Comparison of ENCODE assay signal across 17 mouse cellular contexts in genomic region chr7:29270445-29270844, GRCm38 (mm10). TPM values are rescaled to one million over a fixed set of nuclear protein-coding genes. Genes with fewer than 3 reads are reported as not detected.
DNase-seq lines count a peak whose midpoint lies in the region; ATAC-seq and TF ChIP-seq lines count a peak whose summit lies in the region.
"Had no signal": no experiment of that assay in that cellular context is flagged by ENCODE, and none has a peak within 500 bp of the region (broad histone marks: within the 10 kb centered on the region; RNA-seq: fewer than 3 reads in every experiment).

No protein-coding gene starts in this region.

- peak overlapping the region; percentile 8; the same call in 1 of the 2 replicates for H3K27ac ChIP-seq in heart, embryonic 15.5 days
- peak overlapping the region; percentile 45 for H3K27ac ChIP-seq in stomach, postnatal 0 days (replicated peaks)
- no peak overlapping the region for H3K27ac ChIP-seq in midbrain, embryonic 14.5 days (replicated peaks; ENCODE audit: low read depth, low read length)
- H3K27ac ChIP-seq: forebrain, embryonic 15.5 days; hindbrain, embryonic 13.5 days; hindbrain, postnatal 0 days had no signal

- no peak for ATAC-seq in heart, embryonic 15.5 days (replicated peaks; ENCODE audit: insufficient number of reproducible peaks, insufficient read depth, low FRiP score, low read depth)
- ATAC-seq in granulocyte monocyte progenitor cell, adult 5-6 weeks (replicated peaks; ENCODE audit: poor library complexity, severe bottlenecking): peak; percentile 37
- no peak for ATAC-seq in stomach, postnatal 0 days (ENCODE audit: low FRiP score, low TSS enrichment)
- ATAC-seq in midbrain, embryonic 14.5 days (ENCODE audit: low FRiP score, low TSS enrichment): no peak
- ATAC-seq: forebrain, embryonic 15.5 days; hindbrain, postnatal 0 days had no signal

- TF ChIP-seq CTCF in stomach, postnatal 0 days (IDR thresholded peaks at IDR 0.05; ENCODE audit: low read depth): no peak

- no peak for DNase-seq in heart, postnatal 4 days
- peak; percentile 68 for DNase-seq in A20 (ENCODE audit: low read depth, low spot score)
- DNase-seq in stomach, postnatal 0 days (ENCODE audit: low spot score): no peak
- DNase-seq in midbrain, embryonic 14.5 days: no peak
- DNase-seq: adrenal gland, adult 2 months; adrenal gland, postnatal 25 days; cerebellum, adult 18-20 months; cerebellum, adult 9-11 months; cerebellum, postnatal 36 days; gastrocnemius, postnatal 14 days had no signal

- no peak overlapping the region for H3K4me3 ChIP-seq in heart, embryonic 15.5 days
- H3K4me3 ChIP-seq in stomach, postnatal 0 days (ENCODE audit: low read depth, low read length): no peak overlapping the region
- H3K4me3 ChIP-seq in midbrain, embryonic 14.5 days (replicated peaks; ENCODE audit: low read depth, low read length): no peak overlapping the region
- H3K4me3 ChIP-seq: forebrain, embryonic 15.5 days; heart, embryonic 12.5 days; hindbrain, embryonic 13.5 days had no signal

- 81% methylated on average over 4 of the region's 4 CpGs for WGBS in heart, embryonic 15.5 days
- WGBS in stomach, postnatal 0 days: 72% methylated on average over 4 of the region's 4 CpGs
- WGBS in midbrain, embryonic 14.5 days: 89% methylated on average over 4 of the region's 4 CpGs

- no peak for TF ChIP-seq EP300 in stomach, postnatal 0 days (optimal IDR thresholded peaks at IDR 0.05)

- H3K9me3 ChIP-seq in heart, embryonic 15.5 days (replicated peaks): no peaks in the 10 kb centered on the region
- no peaks in the 10 kb centered on the region for H3K9me3 ChIP-seq in stomach, postnatal 0 days (ENCODE audit: control insufficient read depth, low read length)
- H3K9me3 ChIP-seq in midbrain, embryonic 14.5 days (ENCODE audit: control insufficient read depth, low read length): no peaks in the 10 kb centered on the region
- H3K9me3 ChIP-seq: forebrain, embryonic 15.5 days; heart, embryonic 12.5 days; hindbrain, embryonic 13.5 days had no signal

- H3K4me1 ChIP-seq in heart, embryonic 15.5 days (replicated peaks): peaks cover 35% of the 10 kb centered on the region
- peaks cover 10% of the 10 kb centered on the region for H3K4me1 ChIP-seq in stomach, postnatal 0 days (replicated peaks; ENCODE audit: control insufficient read depth, insufficient read depth)
- no peaks in the 10 kb centered on the region for H3K4me1 ChIP-seq in midbrain, embryonic 14.5 days (ENCODE audit: control insufficient read depth, insufficient read depth, low read length)
- H3K4me1 ChIP-seq: hindbrain, embryonic 13.5 days had no signal

- H3K4me2 ChIP-seq in heart, embryonic 15.5 days: no peak overlapping the region
- H3K4me2 ChIP-seq in stomach, postnatal 0 days (replicated peaks; ENCODE audit: low read depth): no peak overlapping the region
- H3K4me2 ChIP-seq in midbrain, embryonic 14.5 days (ENCODE audit: low read length): no peak overlapping the region
- H3K4me2 ChIP-seq: forebrain, embryonic 15.5 days; heart, embryonic 12.5 days; hindbrain, embryonic 13.5 days had no signal

- H3K36me3 ChIP-seq in heart, embryonic 15.5 days: no peaks in the 10 kb centered on the region
- H3K36me3 ChIP-seq in stomach, postnatal 0 days (ENCODE audit: control insufficient read depth, insufficient read depth, low read length): no peaks in the 10 kb centered on the region
- no peaks in the 10 kb centered on the region for H3K36me3 ChIP-seq in midbrain, embryonic 14.5 days (ENCODE audit: control insufficient read depth, insufficient read depth, low read length)
- H3K36me3 ChIP-seq: forebrain, embryonic 15.5 days; heart, embryonic 12.5 days; hindbrain, embryonic 13.5 days had no signal

- no peak overlapping the region for H3K9ac ChIP-seq in heart, embryonic 15.5 days
- no peak overlapping the region for H3K9ac ChIP-seq in stomach, postnatal 0 days (ENCODE audit: low read length)
- H3K9ac ChIP-seq in midbrain, embryonic 14.5 days (replicated peaks; ENCODE audit: low read length): no peak overlapping the region
- H3K9ac ChIP-seq: forebrain, embryonic 15.5 days; heart, embryonic 12.5 days; hindbrain, embryonic 13.5 days had no signal

- no peaks in the 10 kb centered on the region for H3K27me3 ChIP-seq in heart, embryonic 15.5 days
- H3K27me3 ChIP-seq in stomach, postnatal 0 days (ENCODE audit: control insufficient read depth, insufficient read depth, low read length): no peaks in the 10 kb centered on the region
- no peaks in the 10 kb centered on the region for H3K27me3 ChIP-seq in midbrain, embryonic 14.5 days (ENCODE audit: control insufficient read depth, insufficient read depth, low read length)
- H3K27me3 ChIP-seq: forebrain, embryonic 15.5 days; heart, embryonic 12.5 days; hindbrain, embryonic 13.5 days had no signal

RNA-seq across cellular contexts. Expression of gene Spint2, which starts 11.3 kb away (rescaled TPM):
- 77.9 and 125 TPM in 2 replicates for polyA plus RNA-seq in heart, embryonic 15.5 days (2015; fragmentation: Nextera tagmentation; extraction: Ambion mirVana)
- 10 to 100 TPM; 71.2 to 73.7 TPM for total RNA-seq in heart, postnatal 4 days (2021)
- 45.1 and 55.0 TPM in 2 replicates for total RNA-seq in granulocyte monocyte progenitor cell, adult 5-6 weeks (2014; fragmentation: Nextera tagmentation)
- total RNA-seq in granulocyte monocyte progenitor cell, adult 5-6 weeks (2017): 24.4 and 29.9 TPM in 2 replicates
- 638 and 692 TPM in 2 replicates for polyA plus RNA-seq in stomach, postnatal 0 days (2015; fragmentation: Nextera tagmentation; extraction: Ambion mirVana)
- 52.3 and 66.3 TPM in 2 replicates for polyA plus RNA-seq in midbrain, embryonic 14.5 days (2014; fragmentation: Nextera tagmentation; extraction: Ambion mirVana)

RNA-seq across cellular contexts. Expression of gene Ppp1r14a, which starts 18.7 kb away (rescaled TPM):
- polyA plus RNA-seq in heart, embryonic 15.5 days (2015; fragmentation: Nextera tagmentation; extraction: Ambion mirVana): 17.0 and 20.8 TPM in 2 replicates
- total RNA-seq in heart, postnatal 4 days (2021): 10 to 100 TPM; 22.8 to 24.7 TPM
- not detected in 2 replicates for total RNA-seq in granulocyte monocyte progenitor cell, adult 5-6 weeks (2014; fragmentation: Nextera tagmentation)
- total RNA-seq in granulocyte monocyte progenitor cell, adult 5-6 weeks (2017): not detected in 2 replicates
- polyA plus RNA-seq in stomach, postnatal 0 days (2015; fragmentation: Nextera tagmentation; extraction: Ambion mirVana): 53.3 and 64.8 TPM in 2 replicates
- 0.94 and 3.9 TPM in 2 replicates for polyA plus RNA-seq in midbrain, embryonic 14.5 days (2014; fragmentation: Nextera tagmentation; extraction: Ambion mirVana)
- total RNA-seq: hematopoietic stem cell, adult 5-6 weeks had no signal

RNA-seq across cellular contexts. Expression of gene 2200002D01Rik, which starts 22.2 kb away (rescaled TPM):
- polyA plus RNA-seq in heart, embryonic 15.5 days (2015; fragmentation: Nextera tagmentation; extraction: Ambion mirVana): 6.3 and 7.1 TPM in 2 replicates
- 1 to 10 TPM; 4.4 to 8.1 TPM for total RNA-seq in heart, postnatal 4 days (2021)
- total RNA-seq in granulocyte monocyte progenitor cell, adult 5-6 weeks (2014; fragmentation: Nextera tagmentation): not detected in 2 replicates
- 0.99 TPM in 1 of 2 replicates, not detected in the other for total RNA-seq in granulocyte monocyte progenitor cell, adult 5-6 weeks (2017)
- polyA plus RNA-seq in stomach, postnatal 0 days (2015; fragmentation: Nextera tagmentation; extraction: Ambion mirVana): 192 and 201 TPM in 2 replicates
- 0.29 and 0.57 TPM in 2 replicates for polyA plus RNA-seq in midbrain, embryonic 14.5 days (2014; fragmentation: Nextera tagmentation; extraction: Ambion mirVana)
- total RNA-seq: hindbrain, postnatal 0 days had no signal

RNA-seq across cellular contexts. Expression of gene Yif1b, which starts 32.3 kb away (rescaled TPM):
- 98.2 and 107 TPM in 2 replicates for polyA plus RNA-seq in heart, embryonic 15.5 days (2015; fragmentation: Nextera tagmentation; extraction: Ambion mirVana)
- total RNA-seq in heart, postnatal 4 days (2021): 10 to 100 TPM; 81.5 to 82.5 TPM
- 57.1 and 86.7 TPM in 2 replicates for total RNA-seq in granulocyte monocyte progenitor cell, adult 5-6 weeks (2014; fragmentation: Nextera tagmentation)
- 33.1 and 33.4 TPM in 2 replicates for total RNA-seq in granulocyte monocyte progenitor cell, adult 5-6 weeks (2017)
- 62.8 and 74.1 TPM in 2 replicates for polyA plus RNA-seq in stomach, postnatal 0 days (2015; fragmentation: Nextera tagmentation; extraction: Ambion mirVana)
- 86.6 and 107 TPM in 2 replicates for polyA plus RNA-seq in midbrain, embryonic 14.5 days (2014; fragmentation: Nextera tagmentation; extraction: Ambion mirVana)

RNA-seq across cellular contexts. Expression of gene Dpf1, which starts 33.3 kb away (rescaled TPM):
- 2.6 and 3.9 TPM in 2 replicates for polyA plus RNA-seq in heart, embryonic 15.5 days (2015; fragmentation: Nextera tagmentation; extraction: Ambion mirVana)
- total RNA-seq in heart, postnatal 4 days (2021): 1 to 10 TPM; 1.2 to 1.8 TPM
- not detected in 2 replicates for total RNA-seq in granulocyte monocyte progenitor cell, adult 5-6 weeks (2014; fragmentation: Nextera tagmentation)
- total RNA-seq in granulocyte monocyte progenitor cell, adult 5-6 weeks (2017): 0.22 TPM in 1 of 2 replicates, not detected in the other
- 1.9 TPM in 2 replicates for polyA plus RNA-seq in stomach, postnatal 0 days (2015; fragmentation: Nextera tagmentation; extraction: Ambion mirVana)
- polyA plus RNA-seq in midbrain, embryonic 14.5 days (2014; fragmentation: Nextera tagmentation; extraction: Ambion mirVana): 203 and 214 TPM in 2 replicates

Comparison
In these comparisons a context has a peak if more than half of its experiments do, and no peak if none do; other contexts are left out.
1. RNA of gene 2200002D01Rik, which starts 22.2 kb away (polyA plus RNA-seq): 192 to 201 TPM in stomach, postnatal 0 days; 6.3 to 7.1 TPM in heart, embryonic 15.5 days and 0.29 to 0.57 TPM in midbrain, embryonic 14.5 days; every median in the first group is over 10 times any median in the second.